Mouse (Mus musculus) ES-E14 (cell line): ENCODE measurements at regions not wholly inside any gene's neighbourhood (a gene's known extent, or its start where the extent isn't known, plus 50 kb on each side); places are given as distances from the start of the nearest gene placed in this dataset.

Experiments used
- CHD2 ChIP-seq: IDR thresholded peaks from 2 replicates; pipeline ENCODE4 v1.6.1; 2014; ENCODE audit warnings: mild to moderate bottlenecking, low read depth, low read length, inconsistent platforms
- HCFC1 ChIP-seq: IDR thresholded peaks from 2 replicates; pipeline ENCODE4 v1.6.1; 2012; ENCODE audit warnings: low read length, inconsistent platforms, borderline replicate concordance; ENCODE audit not compliant: insufficient read depth
- ZNF384 ChIP-seq: IDR thresholded peaks from 2 replicates; pipeline ENCODE4 v1.6.1; 2012; ENCODE audit warnings: low read depth, low read length, inconsistent platforms

- TF ChIP-seq ZNF384 (no peak), HCFC1 (no peak), CHD2 (no peak)
These were observed 135.3 kb downstream of the Cd83 start for GRCm38 (mm10) chr13:43919781-43920420.
